Mouse (Mus musculus) neural tube, embryonic 10.5 days (tissue): ENCODE results near the gene Col4a3.

Experiments
- DNase-seq: peaks from one replicate; pipeline ENCODE4 v3.0.0-alpha.2; 2017; ENCODE audit warnings: low spot score; ENCODE audit errors: extremely low spot score

Gene Col4a3

DNA sequence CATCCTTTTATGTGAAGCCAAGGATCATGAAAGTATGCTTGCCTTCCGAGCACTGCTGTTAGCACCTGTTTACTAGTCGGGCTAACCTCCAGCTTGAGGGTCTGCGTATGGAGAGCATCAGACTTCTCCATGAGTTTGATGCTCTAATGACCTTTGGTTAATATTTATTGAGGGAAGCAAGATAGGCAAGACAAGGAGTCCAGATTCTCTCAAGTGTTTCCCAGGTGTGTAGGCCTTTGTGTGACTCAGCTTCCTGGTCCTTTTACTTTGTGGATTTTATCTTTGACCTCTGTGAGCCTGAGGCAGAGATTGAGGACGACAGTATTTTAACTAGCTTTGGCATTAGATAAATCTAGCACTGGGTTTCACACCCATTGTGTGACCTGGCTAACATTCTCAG is 179.9 kb downstream of the Col4a3 start:
- DNase-seq = no peak

GRCm38 (mm10) chr1:82768269-82768668 is 181.5 kb downstream of the Col4a3 start, which contains the start of gene Tm4sf20:
Gene Tm4sf20 (minus strand): TSS chr1:82768461.
- no peak for DNase-seq

GRCm38 (mm10) chr1:82771022-82771586 is 184.4 kb downstream of the Col4a3 start, which contains the start of gene Gm47791:
Gene Gm47791 (minus strand): TSS chr1:82771243.
- DNase-seq = no peak
